Mouse (Mus musculus) myocyte (in vitro differentiated cells): ENCODE measurements around the gene Nsun5. TPM values are rescaled to one million over a fixed set of nuclear protein-coding genes. Genes with fewer than 3 reads are reported as not detected.

Source experiments
- H3K27me3 ChIP-seq: one replicate; pipeline ENCODE4 v1.6.1; 2011; ENCODE audit not compliant: control insufficient read depth, insufficient read depth, insufficient read length
- H3K36me3 ChIP-seq: one replicate; pipeline ENCODE4 v1.6.1; 2011; ENCODE audit not compliant: control insufficient read depth, insufficient read depth
- H3K4me2 ChIP-seq: one replicate; pipeline ENCODE4 v1.6.1; 2011; ENCODE audit warnings: low read depth, control low read depth
- H3K4me3 ChIP-seq: one replicate; pipeline ENCODE4 v1.5.1; 2011; ENCODE audit warnings: mild to moderate bottlenecking, control low read depth, moderate library complexity
- H3K79me2 ChIP-seq: one replicate; pipeline ENCODE4 v1.6.1; 2011; ENCODE audit not compliant: control insufficient read depth, insufficient read depth
- H3ac ChIP-seq: one replicate; pipeline ENCODE4 v1.6.1; 2011; ENCODE audit not compliant: control insufficient read depth, insufficient read length
- CEBPB ChIP-seq: IDR thresholded peaks from 2 replicates; pipeline ENCODE4 v1.6.1; 2011; ENCODE audit warnings: mild to moderate bottlenecking, moderate library complexity; ENCODE audit not compliant: poor library complexity, insufficient read depth, severe bottlenecking
- E2F4 ChIP-seq: IDR thresholded peaks from one replicate; pipeline ENCODE4 v1.6.1; 2011; ENCODE audit warnings: mild to moderate bottlenecking, control low read depth, moderate library complexity; ENCODE audit not compliant: insufficient read depth
- MAX ChIP-seq: IDR thresholded peaks from one replicate; pipeline ENCODE4 v1.6.1; 2011; ENCODE audit warnings: low read depth, mild to moderate bottlenecking, control low read depth
- MYOD1 ChIP-seq, 3 experiments: IDR thresholded peaks; one replicate each; pipeline ENCODE4 v1.6.1; 2011; ENCODE audit warnings: control low read depth in 2 of 3, low read depth in 2 of 3, mild to moderate bottlenecking in 2 of 3, moderate library complexity in 1 of 3; ENCODE audit not compliant: insufficient read length in 2 of 3, control insufficient read depth in 1 of 3
- MYOG ChIP-seq, 3 experiments: IDR thresholded peaks; one replicate each; pipeline ENCODE4 v1.6.1; 2011; ENCODE audit warnings: control low read depth in 2 of 3, low read depth in 2 of 3, mild to moderate bottlenecking in 2 of 3; ENCODE audit not compliant: insufficient read length in 2 of 3, control insufficient read depth in 1 of 3, insufficient read depth in 1 of 3
- POLR2A ChIP-seq: IDR thresholded peaks from one replicate; pipeline ENCODE4 v1.6.1; 2011; ENCODE audit warnings: low read depth, mild to moderate bottlenecking, control low read depth, moderate library complexity; ENCODE audit not compliant: insufficient read length
- POLR2AphosphoS2 ChIP-seq: IDR thresholded peaks from one replicate; pipeline ENCODE4 v1.6.1; 2011; ENCODE audit warnings: low read depth, control low read depth; ENCODE audit not compliant: insufficient read length
- REST ChIP-seq: IDR thresholded peaks from one replicate; pipeline ENCODE4 v1.6.1; 2011; ENCODE audit warnings: mild to moderate bottlenecking, control low read depth, moderate library complexity; ENCODE audit not compliant: insufficient read depth, insufficient read length
- SRF ChIP-seq: IDR thresholded peaks from one replicate; pipeline ENCODE4 v1.6.1; 2011; ENCODE audit warnings: low read depth; ENCODE audit not compliant: control insufficient read depth, insufficient read length
- TCF12 ChIP-seq: IDR thresholded peaks from one replicate; pipeline ENCODE4 v1.6.1; 2011; ENCODE audit warnings: mild to moderate bottlenecking, control low read depth; ENCODE audit not compliant: poor library complexity, insufficient read depth, severe bottlenecking
- TCF3 ChIP-seq: IDR thresholded peaks from one replicate; pipeline ENCODE4 v1.6.1; 2011; ENCODE audit warnings: low read depth, control low read depth; ENCODE audit not compliant: insufficient read length
- USF1 ChIP-seq: IDR thresholded peaks from one replicate; pipeline ENCODE4 v1.6.1; 2011; ENCODE audit warnings: low read depth, mild to moderate bottlenecking, control low read depth, moderate library complexity
- polyA plus RNA-seq: library from polyadenylated mRNA; unstranded; fragments of >200 nt; fragmentation: generic; extraction: Trizol; gene quantifications from one replicate; pipeline ENCODE4 v1.2.1, GENCODE M21; 2012; ENCODE audit warnings: missing spikeins

The Nsun5 gene
- polyA plus RNA-seq = 22.7 TPM

DNA sequence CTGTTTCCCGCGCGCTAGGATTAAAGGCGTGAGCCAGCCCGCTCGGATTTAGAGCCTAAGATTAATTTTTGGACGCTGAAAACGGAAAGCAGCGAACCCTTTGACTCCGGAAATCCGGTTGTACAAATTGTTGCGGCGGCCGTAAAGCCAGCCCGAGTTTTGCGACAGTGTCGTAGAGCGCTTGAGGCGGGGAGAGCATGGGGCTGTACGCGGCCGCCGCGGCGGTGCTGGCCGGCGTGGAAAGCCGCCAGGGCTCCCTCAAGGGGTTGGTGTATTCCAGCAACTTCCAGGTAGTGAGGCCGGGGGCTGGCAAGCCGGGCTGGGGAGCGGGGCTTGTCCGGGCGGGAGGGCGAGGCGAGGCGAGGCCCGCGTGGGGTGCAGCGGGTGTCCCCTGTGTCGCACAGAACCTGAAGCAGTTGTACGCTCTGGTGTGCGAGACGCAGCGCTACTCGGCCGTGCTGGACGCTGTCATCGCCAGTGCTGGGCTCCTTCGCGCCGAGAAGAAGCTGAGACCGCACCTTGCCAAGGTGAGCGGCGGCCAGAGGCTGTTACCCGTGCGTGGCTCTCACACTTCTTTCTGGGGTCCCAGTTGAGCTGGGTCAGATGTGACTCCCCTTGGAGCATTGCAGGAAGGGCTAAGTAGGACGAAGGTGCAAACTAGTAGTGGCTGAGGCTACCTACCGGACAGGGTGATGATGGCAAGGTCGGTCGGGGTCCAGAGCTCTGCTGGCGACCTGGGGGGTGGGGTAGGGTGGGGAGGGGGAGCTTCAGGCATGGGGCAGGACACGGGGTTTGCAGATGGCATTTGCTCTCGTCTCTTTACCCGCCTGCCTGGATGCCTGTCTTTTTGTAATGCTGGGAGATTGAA is at the start of gene Nsun5:
Nsun5 (plus strand) TSS at position 167 of the 868 bp plus-strand sequence.
- Histone ChIP-seq H3K4me3 (peak within 1 kb of the TSS; percentile 83), H3K4me2 (peak within 1 kb of the TSS; percentile 86), H3K27me3 (no peaks in the 10 kb centered on the region), H3ac (peak within 1 kb of the TSS; percentile 69), H3K79me2 (peaks cover 15% of the 10 kb centered on the region), H3K36me3 (peaks cover 7% of the 10 kb centered on the region)
- peak; percentile 85 for TF ChIP-seq POLR2AphosphoS2
- no peak for TF ChIP-seq TCF12
- TF ChIP-seq REST = no peak
- no peak for TF ChIP-seq MYOD1 (IDR thresholded peaks at IDR 0.05; ENCODE audit: control insufficient read depth in 1 of 3, insufficient read length in 2 of 3, low read depth in 2 of 3)
- TF ChIP-seq USF1 = no peak
- no peak for TF ChIP-seq CEBPB
- no peak for TF ChIP-seq E2F4
- no peak for TF ChIP-seq SRF
- TF ChIP-seq MYOG (IDR thresholded peaks at IDR 0.05; ENCODE audit: control insufficient read depth in 1 of 3, insufficient read depth in 1 of 3, insufficient read length in 2 of 3, low read depth in 2 of 3) = no peak
- TF ChIP-seq POLR2A = peak; percentile 80
- TF ChIP-seq TCF3 = no peak
- no peak for TF ChIP-seq MAX

DNA sequence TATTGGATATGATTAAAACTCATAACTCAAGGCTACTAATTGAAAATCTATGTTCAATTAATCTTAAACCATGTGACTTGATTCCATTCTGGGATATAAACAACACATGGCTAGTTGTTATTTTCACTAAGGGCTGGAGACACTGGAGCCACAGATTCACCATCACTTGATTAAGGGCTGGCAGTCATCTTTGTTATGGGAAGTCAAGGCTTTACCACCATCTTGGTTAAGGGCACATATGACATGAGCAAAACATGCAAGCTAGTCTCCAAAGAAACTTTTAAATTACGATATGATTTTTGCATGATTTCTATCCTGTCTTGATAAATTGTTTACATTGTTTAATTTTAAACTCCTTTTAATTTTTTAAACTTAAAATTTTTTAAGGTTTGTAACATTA is 47.6 kb upstream of the Nsun5 start:
- no peak overlapping the region for H3ac ChIP-seq
- no peak overlapping the region for H3K4me3 ChIP-seq
- H3K4me2 ChIP-seq = no peak overlapping the region
- peaks cover 60% of the 10 kb centered on the region for H3K27me3 ChIP-seq
- H3K79me2 ChIP-seq = no peaks in the 10 kb centered on the region
- TF ChIP-seq REST (no peak), POLR2A (no peak), SRF (no peak), MYOG (IDR thresholded peaks at IDR 0.05; ENCODE audit: control insufficient read depth in 1 of 3, insufficient read depth in 1 of 3, insufficient read length in 2 of 3, low read depth in 2 of 3) (no peak), E2F4 (no peak), USF1 (no peak), TCF12 (no peak), CEBPB (no peak), POLR2AphosphoS2 (no peak), TCF3 (no peak), MYOD1 (IDR thresholded peaks at IDR 0.05; ENCODE audit: control insufficient read depth in 1 of 3, insufficient read length in 2 of 3, low read depth in 2 of 3) (no peak), MAX (no peak)
- H3K36me3 ChIP-seq = no peaks in the 10 kb centered on the region

DNA sequence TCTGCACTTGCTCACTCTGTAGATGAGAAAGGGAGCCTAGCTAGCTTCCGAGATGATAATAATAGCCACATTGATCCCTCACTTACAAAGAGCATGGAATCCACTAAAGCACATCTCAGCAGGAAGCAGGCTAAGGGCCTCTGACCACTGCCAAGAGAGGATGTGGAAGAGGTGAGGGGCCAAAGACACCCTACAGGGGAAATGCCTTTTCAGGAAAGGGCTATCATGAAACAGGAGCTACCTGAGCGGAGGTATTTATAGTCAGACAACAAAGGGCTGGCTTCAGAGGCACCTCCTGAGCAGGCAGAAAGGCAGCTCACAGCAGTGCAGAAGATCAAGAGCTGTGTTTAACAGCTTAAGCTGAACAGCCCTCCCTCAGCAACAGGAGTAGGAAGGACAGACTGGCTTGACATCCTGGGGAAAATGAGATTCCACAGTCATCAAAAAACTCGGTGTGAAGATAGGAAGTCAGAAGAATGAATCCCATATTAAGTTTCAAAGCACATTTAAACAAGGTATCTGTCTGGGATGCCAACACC is 43.6 kb upstream of the Nsun5 start:
- TF ChIP-seq REST = no peak
- no peak for TF ChIP-seq MYOD1 (IDR thresholded peaks at IDR 0.05; ENCODE audit: control insufficient read depth in 1 of 3, insufficient read length in 2 of 3, low read depth in 2 of 3)
- no peak for TF ChIP-seq MYOG (IDR thresholded peaks at IDR 0.05; ENCODE audit: control insufficient read depth in 1 of 3, insufficient read depth in 1 of 3, insufficient read length in 2 of 3, low read depth in 2 of 3)
- TF ChIP-seq POLR2A = no peak
- TF ChIP-seq POLR2AphosphoS2 = no peak
- TF ChIP-seq TCF3 = no peak
- TF ChIP-seq CEBPB = no peak
- TF ChIP-seq TCF12 = no peak
- TF ChIP-seq MAX = no peak
- no peak for TF ChIP-seq USF1
- TF ChIP-seq E2F4 = no peak
- no peak for TF ChIP-seq SRF
- H3K4me2 ChIP-seq = no peak overlapping the region

DNA sequence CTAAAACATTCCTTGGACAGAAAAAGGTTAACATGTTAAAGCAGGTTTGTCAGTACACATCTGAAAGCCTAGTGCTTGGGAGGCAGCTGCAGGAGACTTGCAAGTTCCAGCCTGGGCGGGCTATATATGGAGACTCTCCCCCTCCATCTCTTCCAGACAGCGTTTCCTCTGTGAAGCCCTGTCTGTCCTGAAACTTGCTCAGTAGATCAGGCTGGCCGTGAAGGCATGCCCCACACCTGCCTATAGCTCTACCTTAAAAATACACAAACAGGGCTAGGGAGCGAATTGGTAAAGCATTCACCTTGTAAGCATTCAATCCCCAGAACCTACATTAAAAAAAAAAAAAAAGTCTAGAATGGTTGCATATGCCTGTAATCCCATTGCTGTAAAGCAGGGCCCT is 40.3 kb upstream of the Nsun5 start:
- Histone ChIP-seq H3K36me3 (no peaks in the 10 kb centered on the region), H3ac (no peak overlapping the region), H3K79me2 (no peaks in the 10 kb centered on the region), H3K4me2 (no peak overlapping the region), H3K27me3 (peaks cover 54% of the 10 kb centered on the region), H3K4me3 (no peak overlapping the region)
- no peak for TF ChIP-seq MYOD1 (IDR thresholded peaks at IDR 0.05; ENCODE audit: control insufficient read depth in 1 of 3, insufficient read length in 2 of 3, low read depth in 2 of 3)
- TF ChIP-seq USF1 = no peak
- TF ChIP-seq POLR2AphosphoS2 = no peak

More for the DNA sequence above, 43.6 kb upstream of the Nsun5 start:
- Histone ChIP-seq H3ac (no peak overlapping the region), H3K27me3 (peaks cover 58% of the 10 kb centered on the region), H3K36me3 (no peaks in the 10 kb centered on the region), H3K4me3 (no peak overlapping the region), H3K79me2 (no peaks in the 10 kb centered on the region)
